Mouse (Mus musculus) stomach, embryonic 14.5 days (tissue): ENCODE measurements around the gene Klk1b26. TPM values are rescaled to one million over a fixed set of nuclear protein-coding genes. Genes with fewer than 3 reads are reported as not detected.
"Not testable (repeated sequence)": the region's sequence is repeated elsewhere in the genome, so short reads cannot be mapped to it uniquely, and the experiment has no call there.

Experiments used
- ATAC-seq: fragments of 200-750 bp; cut with Nextera tagmentation; 2 replicates; pipeline ENCODE4 v1.8.0; 2017; ENCODE audit warnings: low read depth, moderate TSS enrichment; ENCODE audit not compliant: insufficient number of reproducible peaks, insufficient read depth, low FRiP score
- H3K27ac ChIP-seq: fragments of 300-500 bp; sonication (generic); 2 replicates; pipeline ENCODE4 v1.5.1; 2014; ENCODE audit warnings: mild to moderate bottlenecking, low read length, moderate library complexity, mixed read lengths
- H3K27me3 ChIP-seq: fragments of 300-500 bp; sonication (generic); 2 replicates; pipeline ENCODE4 v1.6.1; 2014; ENCODE audit warnings: low read length, control low read depth, mixed read lengths; ENCODE audit not compliant: control insufficient read depth, insufficient read depth
- H3K36me3 ChIP-seq: fragments of 300-500 bp; sonication (generic); 2 replicates; pipeline ENCODE4 v1.6.1; 2014; ENCODE audit warnings: mild to moderate bottlenecking, control low read depth, low read length, moderate library complexity, mixed read lengths; ENCODE audit not compliant: control insufficient read depth, insufficient read depth
- H3K4me1 ChIP-seq: fragments of 300-500 bp; sonication (generic); 2 replicates; pipeline ENCODE4 v1.6.1; 2014; ENCODE audit warnings: low read length, control low read depth, mixed read lengths; ENCODE audit not compliant: control insufficient read depth, insufficient read depth
- H3K4me2 ChIP-seq: fragments of 300-500 bp; sonication (generic); replicated peaks from 2 replicates; pipeline ENCODE4 v1.6.1; 2014; ENCODE audit warnings: low read depth, low read length, control low read depth
- H3K4me3 ChIP-seq: fragments of 300-500 bp; sonication (generic); 2 replicates; pipeline ENCODE4 v1.5.1; 2014; ENCODE audit warnings: low read depth, low read length, control low read depth
- H3K9ac ChIP-seq: fragments of 300-500 bp; sonication (generic); replicated peaks from 2 replicates; pipeline ENCODE4 v1.6.1; 2014; ENCODE audit warnings: low read depth, mild to moderate bottlenecking, control low read depth, low read length, moderate library complexity, mixed read lengths
- H3K9me3 ChIP-seq: fragments of 300-500 bp; sonication (generic); 2 replicates; pipeline ENCODE4 v1.6.1; 2016; ENCODE audit warnings: low read depth, low read length, control low read depth; ENCODE audit not compliant: control insufficient read depth
- WGBS: fragments of 180-500 bp; shearing (Covaris S2); extraction: QIAGEN DNeasy Blood & Tissue Kit; methylation state at CpG from one replicate; pipeline ENCODE4 v1.1.7; 2014; 5-methylcytosine and 5-hydroxymethylcytosine counted together
- polyA plus RNA-seq: library from polyadenylated mRNA; unstranded; fragments of >200 nt; fragmentation: Nextera tagmentation; extraction: Ambion mirVana; gene quantifications from 2 replicates; pipeline ENCODE4 v1.2.1, GENCODE M21; 2014

The Klk1b26 gene
- polyA plus RNA-seq, 1 experiment from 2014 or later, result not detected

GRCm38 (mm10) chr7:44014666-44015065 is 2.7 kb downstream of the Klk1b26 start:
- H3K9ac ChIP-seq, H3K4me2 ChIP-seq, ATAC-seq, H3K9me3 ChIP-seq, H3K27me3 ChIP-seq, H3K36me3 ChIP-seq, H3K4me3 ChIP-seq, H3K4me1 ChIP-seq, H3K27ac ChIP-seq: not testable (repeated sequence)
- WGBS, result 84% methylated on average over 6 of the region's 6 CpGs

- Histone ChIP-seq H3K9me3 (no peaks in the 10 kb centered on the region), H3K36me3 (no peaks in the 10 kb centered on the region), H3K27me3 (no peaks in the 10 kb centered on the region), H3K27ac (no peak overlapping the region), H3K4me2 (no peak overlapping the region), H3K4me1 (no peaks in the 10 kb centered on the region), H3K9ac (no peak overlapping the region), H3K4me3 (no peak overlapping the region)
- whole genome bisulfite sequencing, result 80% methylated on average over 5 of the region's 5 CpGs
- ATAC-seq, result no peak
Observed at GRCm38 (mm10) chr7:44015071-44015470, 3.1 kb downstream of the Klk1b26 start.

GRCm38 (mm10) chr7:44051990-44052389 is 40.0 kb downstream of the Klk1b26 start, which contains the start of gene Klk1b27:
TSS of gene Klk1b27 (plus strand) at chr7:44052290.
- H3K36me3 ChIP-seq, H3K9me3 ChIP-seq, H3K27me3 ChIP-seq, H3K4me3 ChIP-seq, H3K4me2 ChIP-seq, H3K4me1 ChIP-seq, H3K27ac ChIP-seq, ATAC-seq, H3K9ac ChIP-seq: not testable (repeated sequence)
- 72% methylated on average over 3 of the region's 3 CpGs for WGBS

Other genes with a start within 250 kb of the Klk1b26 start
- gene Klk12, start 243.3 kb upstream of the Klk1b26 start, polyA plus RNA-seq, result 0.27 TPM in 1 of 2 replicates, not detected in the other
- 2.6 TPM in 2 replicates for gene Klk11, start 237.6 kb upstream of the Klk1b26 start, polyA plus RNA-seq
- 3.1 and 3.5 TPM in 2 replicates for gene Klk10, start 231.1 kb upstream of the Klk1b26 start, polyA plus RNA-seq
- gene Klk9, start 220.3 kb upstream of the Klk1b26 start, polyA plus RNA-seq, result 0.17 TPM in 1 of 2 replicates, not detected in the other
- 28.5 and 39.0 TPM in 2 replicates for gene Klk8, start 214.6 kb upstream of the Klk1b26 start, polyA plus RNA-seq
- not detected in 2 replicates for gene Klk7, start 200.9 kb upstream of the Klk1b26 start, polyA plus RNA-seq
- gene Klk6, start 187.7 kb upstream of the Klk1b26 start, polyA plus RNA-seq, result not detected in 2 replicates
- not detected in 2 replicates for gene Klk5, start 170.2 kb upstream of the Klk1b26 start, polyA plus RNA-seq
- gene Klk4, start 131.0 kb upstream of the Klk1b26 start, polyA plus RNA-seq, result not detected in 2 replicates
- not detected in 2 replicates for gene Klk15, start 78.4 kb upstream of the Klk1b26 start, polyA plus RNA-seq
- not detected in 2 replicates for gene Klk1b8, start 61.5 kb upstream of the Klk1b26 start, polyA plus RNA-seq
- gene Klk1b1, start 45.4 kb upstream of the Klk1b26 start, polyA plus RNA-seq, result not detected in 2 replicates
- not detected in 2 replicates for gene Klk1b9, start 36.1 kb upstream of the Klk1b26 start, polyA plus RNA-seq
- gene Klk1b11, start 16.3 kb upstream of the Klk1b26 start, polyA plus RNA-seq, result not detected in 2 replicates
- not detected in 2 replicates for gene Klk1b27, start 40.1 kb downstream of the Klk1b26 start, polyA plus RNA-seq
- not detected in 2 replicates for gene Klk1b21, start 90.2 kb downstream of the Klk1b26 start, polyA plus RNA-seq
- gene Klk1b22, start 100.5 kb downstream of the Klk1b26 start, polyA plus RNA-seq, result not detected in 2 replicates
- not detected in 2 replicates for gene Klk1b16, start 124.6 kb downstream of the Klk1b26 start, polyA plus RNA-seq
- gene Klk1b24, start 176.1 kb downstream of the Klk1b26 start, polyA plus RNA-seq, result not detected in 2 replicates
- gene Klk1b3, start 186.0 kb downstream of the Klk1b26 start, polyA plus RNA-seq, result not detected in 2 replicates
- not detected in 2 replicates for gene Klk1b4, start 195.3 kb downstream of the Klk1b26 start, polyA plus RNA-seq
- not detected in 2 replicates for gene Klk1b5, start 203.8 kb downstream of the Klk1b26 start, polyA plus RNA-seq
- 0.71 and 2.0 TPM in 2 replicates for gene Klk1, start 213.2 kb downstream of the Klk1b26 start, polyA plus RNA-seq
- gene Gm36864, start 224.0 kb downstream of the Klk1b26 start, polyA plus RNA-seq, result not detected in 2 replicates
- 1.5 and 1.6 TPM in 2 replicates for gene 1700028J19Rik, start 234.5 kb downstream of the Klk1b26 start, polyA plus RNA-seq
- gene 2410002F23Rik, start 234.6 kb downstream of the Klk1b26 start, polyA plus RNA-seq, result 123 and 143 TPM in 2 replicates
- gene Acp4, start 245.2 kb downstream of the Klk1b26 start, polyA plus RNA-seq, result 0.15 TPM in 1 of 2 replicates, not detected in the other
- not detected in 2 replicates for gene Gm15517, start 249.3 kb downstream of the Klk1b26 start, polyA plus RNA-seq